8 mouse cellular contexts compared by ENCODE assay signal in genomic region chr12:109459481-109460401, GRCm38 (mm10). TPM values are rescaled to one million over a fixed set of nuclear protein-coding genes. Genes with fewer than 3 reads are reported as not detected.
DNase-seq lines count a peak whose midpoint lies in the region; ATAC-seq and TF ChIP-seq lines count a peak whose summit lies in the region.

No protein-coding gene starts in this region.

- H3K36me3 ChIP-seq in G1E (replicated peaks): no peaks in the 10 kb centered on the region
- no peaks in the 10 kb centered on the region for H3K36me3 ChIP-seq in hindbrain, embryonic 16.5 days (ENCODE audit: control insufficient read depth, insufficient read depth, low read length)

- H3K9me3 ChIP-seq in G1E (replicated peaks): peaks cover 95% of the 10 kb centered on the region
- no peaks in the 10 kb centered on the region for H3K9me3 ChIP-seq in hindbrain, embryonic 16.5 days (ENCODE audit: control insufficient read depth, low read length)

- intact Hi-C loops in gastrocnemius, postnatal 14 days (cut with DNase I; ENCODE audit: low total_unique reads): no loop called here

- H3K9ac ChIP-seq in hindbrain, embryonic 16.5 days (ENCODE audit: low read depth, low read length): 0 out of 2 replicates have a peak overlapping the region, but pooled peaks have one; percentile 3

- H3K27ac ChIP-seq in hindbrain, embryonic 16.5 days (ENCODE audit: low read depth, low read length): no peak overlapping the region

- 28% methylated on average over 49 of the region's 49 CpGs for WGBS in hindbrain, embryonic 16.5 days

- no peaks in the 10 kb centered on the region for H3K27me3 ChIP-seq in G1E (ENCODE audit: insufficient read depth, low read length)
- H3K27me3 ChIP-seq in hindbrain, embryonic 16.5 days (replicated peaks; ENCODE audit: control insufficient read depth, insufficient read depth, low read length): peaks cover 23% of the 10 kb centered on the region

- H3K4me3 ChIP-seq in G1E (ENCODE audit: low read depth, low read length): peak overlapping the region; percentile 47; the same call in 1 of the 2 replicates
- H3K4me3 ChIP-seq in hindbrain, embryonic 16.5 days (ENCODE audit: low read length): peak overlapping the region; percentile 5; the same call in 1 of the 2 replicates

- no peaks in the 10 kb centered on the region for H3K4me1 ChIP-seq in G1E (ENCODE audit: insufficient read depth, low read depth, low read length)
- H3K4me1 ChIP-seq in hindbrain, embryonic 16.5 days (ENCODE audit: control insufficient read depth, insufficient read depth, low read depth, low read length): peaks cover 6% of the 10 kb centered on the region; the same call in 1 of the 2 replicates

- ATAC-seq in G1E (ENCODE audit: extremely low read depth, insufficient number of reproducible peaks, low FRiP score, poor library complexity, severe bottlenecking): no peak
- ATAC-seq in hindbrain, embryonic 16.5 days: no peak

- DNase-seq in gastrocnemius, postnatal 14 days: peak; percentile 4
- no peak for DNase-seq in gastrocnemius, adult 8-10 months (ENCODE audit: low spot score in 2 of 2)
- no peak for DNase-seq in G1E (ENCODE audit: low spot score)
- DNase-seq in neural tube, embryonic 10.5 days (ENCODE audit: extremely low spot score, low spot score): peak; percentile 42
- no peak for DNase-seq in spleen, adult 12 weeks (ENCODE audit: low spot score)
- DNase-seq in layer of hippocampus, adult 9-10 months (ENCODE audit: low spot score): no peak
- no peak for DNase-seq in right cerebral cortex, postnatal 4 days

- peak overlapping the region; percentile 47 for H3K4me2 ChIP-seq in hindbrain, embryonic 16.5 days (ENCODE audit: low read length)

- no peak for TF ChIP-seq CTCF in G1E (IDR thresholded peaks at IDR 0.05; ENCODE audit: low read depth, low read length)

RNA-seq across cellular contexts. Expression of gene Dlk1, which starts 7.1 kb away (rescaled TPM):
- total RNA-seq in gastrocnemius, postnatal 14 days (2021): 100 to 1,000 TPM; 213 to 272 TPM
- total RNA-seq in gastrocnemius, adult 8-10 months (2022): 1 to 10 TPM in 2 of 4 experiments, under 1 TPM in 2; 0.56 to 1.9 (median 0.95) TPM
- total RNA-seq in G1E (2014; fragmentation: Nextera tagmentation) (not detected in 2 replicates), G1E (2017) (0.76 TPM in 1 of 2 replicates, not detected in the other)
- not detected in 2 replicates for polyA plus RNA-seq in G1E (2012)
- 57.7 and 84.8 TPM in 2 replicates for polyA plus RNA-seq in hindbrain, embryonic 16.5 days (2015; fragmentation: Nextera tagmentation; extraction: Ambion mirVana)

Comparison
In these comparisons a context has a peak if more than half of its experiments do, and no peak if none do; other contexts are left out.
1. DNase-seq: peak in gastrocnemius, postnatal 14 days (single experiment) and neural tube, embryonic 10.5 days (single experiment); none in gastrocnemius, adult 8-10 months (0 of 2), G1E (single experiment), spleen, adult 12 weeks (single experiment), layer of hippocampus, adult 9-10 months (single experiment) and right cerebral cortex, postnatal 4 days (single experiment).
2. RNA of gene Dlk1, which starts 7.1 kb away (total RNA-seq): 213 to 272 TPM in gastrocnemius, postnatal 14 days; 0.56 to 1.9 TPM in gastrocnemius, adult 8-10 months and 0.76 TPM in G1E; every median in the first group is over 10 times any median in the second.